10 mouse cellular contexts compared by ENCODE assay signal in the genomic region with DNA sequence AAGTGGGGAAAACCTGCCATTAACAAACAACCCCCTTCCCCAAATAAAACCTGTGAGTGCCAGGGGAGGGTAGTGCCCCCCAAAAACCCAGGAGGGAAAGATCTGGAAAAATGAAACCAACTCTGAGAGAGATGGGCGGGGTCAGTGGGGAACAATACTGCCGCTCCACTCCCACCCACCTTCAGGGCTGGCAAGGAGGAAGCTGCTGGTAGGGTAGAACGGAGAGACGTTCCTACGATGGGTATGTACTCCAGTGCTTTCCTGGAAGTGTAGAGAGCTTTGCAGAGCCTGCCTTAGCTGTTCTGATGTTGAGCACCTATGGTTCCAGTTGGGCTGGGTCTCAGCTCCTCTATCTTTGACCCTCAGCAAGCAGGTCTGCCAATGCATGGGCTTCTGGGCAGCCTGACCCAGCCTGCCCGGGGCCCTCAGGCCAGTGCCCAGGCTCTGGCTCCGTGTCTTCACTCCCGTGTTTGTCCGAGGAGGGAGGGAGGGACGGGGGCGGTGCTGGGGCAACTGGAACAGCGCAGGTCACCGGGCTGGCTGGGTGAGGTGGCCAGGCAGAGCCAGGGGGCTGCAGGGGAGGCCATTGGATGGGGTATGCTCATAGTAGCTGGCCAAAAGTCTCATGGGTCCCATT. TPM values are rescaled to one million over a fixed set of nuclear protein-coding genes. Genes with fewer than 3 reads are reported as not detected.
DNase-seq lines count a peak whose midpoint lies in the region; ATAC-seq and TF ChIP-seq lines count a peak whose summit lies in the region.
"Had no signal": no experiment of that assay in that cellular context is flagged by ENCODE, and none has a peak within 500 bp of the region (broad histone marks: within the 10 kb centered on the region; RNA-seq: fewer than 3 reads in every experiment).

No protein-coding gene starts in this region.

- peaks cover 2% of the 10 kb centered on the region; the same call in 1 of the 2 replicates for H3K4me1 ChIP-seq in bone marrow macrophage, adult 2 months (ENCODE audit: control insufficient read depth, insufficient read depth, low read length)
- peaks cover 48% of the 10 kb centered on the region for H3K4me1 ChIP-seq in hindbrain, embryonic 12.5 days
- H3K4me1 ChIP-seq in midbrain, embryonic 12.5 days, result peaks cover 45% of the 10 kb centered on the region
- H3K4me1 ChIP-seq in kidney, embryonic 16.5 days (ENCODE audit: insufficient read depth, low read length), result peaks cover 26% of the 10 kb centered on the region

- H3K27me3 ChIP-seq in hindbrain, embryonic 12.5 days, result no peaks in the 10 kb centered on the region
- no peaks in the 10 kb centered on the region for H3K27me3 ChIP-seq in midbrain, embryonic 12.5 days
- 0 out of 2 replicates have a peak, but pooled peaks cover 5% of the 10 kb centered on the region for H3K27me3 ChIP-seq in kidney, embryonic 16.5 days (ENCODE audit: insufficient read depth, low read length)

- H3K4me2 ChIP-seq in hindbrain, embryonic 12.5 days (replicated peaks), result peak overlapping the region; percentile 59
- H3K4me2 ChIP-seq in midbrain, embryonic 12.5 days (replicated peaks), result peak overlapping the region; percentile 60
- no peak overlapping the region for H3K4me2 ChIP-seq in kidney, embryonic 16.5 days (replicated peaks; ENCODE audit: low read depth, low read length)

- no peak for TF ChIP-seq POLR2A in bone marrow macrophage, adult 2 months (IDR thresholded peaks at IDR 0.05; ENCODE audit: borderline replicate concordance, low read depth, low read length)

- peak overlapping the region; percentile 21 for H3K4me3 ChIP-seq in bone marrow macrophage, adult 2 months (ENCODE audit: insufficient read depth, low read length)
- H3K4me3 ChIP-seq in hindbrain, embryonic 12.5 days, result peak overlapping the region; percentile 43
- H3K4me3 ChIP-seq in midbrain, embryonic 12.5 days, result peak overlapping the region; percentile 43
- no peak overlapping the region for H3K4me3 ChIP-seq in kidney, embryonic 16.5 days (ENCODE audit: low read length)
- H3K4me3 ChIP-seq: heart, adult 2 months had no signal

- peak overlapping the region; percentile 73 for H3K9ac ChIP-seq in hindbrain, embryonic 12.5 days
- H3K9ac ChIP-seq in midbrain, embryonic 12.5 days (replicated peaks), result peak overlapping the region; percentile 37; the same call in 1 of the 2 replicates
- H3K9ac ChIP-seq in kidney, embryonic 16.5 days (replicated peaks; ENCODE audit: low read length), result no peak overlapping the region

- no peak for TF ChIP-seq CTCF in bone marrow macrophage, adult 2 months (IDR thresholded peaks at IDR 0.05; ENCODE audit: low read depth, low read length)

- no peak overlapping the region for H3K27ac ChIP-seq in bone marrow macrophage, adult 2 months (ENCODE audit: insufficient read depth, low read depth, low read length)
- H3K27ac ChIP-seq in hindbrain, embryonic 12.5 days, result no peak overlapping the region; the same call in 1 of the 2 replicates
- peak overlapping the region; percentile 39; the same call in 1 of the 2 replicates for H3K27ac ChIP-seq in midbrain, embryonic 12.5 days (replicated peaks)
- no peak overlapping the region for H3K27ac ChIP-seq in kidney, embryonic 16.5 days (ENCODE audit: low read length)
- H3K27ac ChIP-seq: heart, adult 2 months; macrophage had no signal

- peak; percentile 25 for DNase-seq in 416B (ENCODE audit: low read depth)
- DNase-seq in adrenal gland, postnatal 14 days, result no peak
- DNase-seq in urinary bladder, postnatal 36 days (ENCODE audit: low spot score in 2 of 2), result no peak
- DNase-seq in cerebellum, adult 11-12 months, result no peak

- ATAC-seq in hindbrain, embryonic 12.5 days (ENCODE audit: low FRiP score), result no peak
- no peak for ATAC-seq in midbrain, embryonic 12.5 days (ENCODE audit: low FRiP score, low read depth)
- ATAC-seq in kidney, embryonic 16.5 days (ENCODE audit: low FRiP score, low TSS enrichment), result no peak

- peaks cover 19% of the 10 kb centered on the region for H3K36me3 ChIP-seq in hindbrain, embryonic 12.5 days
- H3K36me3 ChIP-seq in midbrain, embryonic 12.5 days, result peaks cover 21% of the 10 kb centered on the region
- H3K36me3 ChIP-seq in kidney, embryonic 16.5 days (ENCODE audit: insufficient read depth, low read length), result no peaks in the 10 kb centered on the region

- H3K9me3 ChIP-seq in hindbrain, embryonic 12.5 days (replicated peaks), result no peaks in the 10 kb centered on the region
- no peaks in the 10 kb centered on the region for H3K9me3 ChIP-seq in midbrain, embryonic 12.5 days
- no peaks in the 10 kb centered on the region for H3K9me3 ChIP-seq in kidney, embryonic 16.5 days (ENCODE audit: low read length)

- WGBS in hindbrain, embryonic 12.5 days, result 65% methylated on average over 12 of the region's 13 CpGs
- WGBS in midbrain, embryonic 12.5 days, result 58% methylated on average over 12 of the region's 13 CpGs
- 42% methylated on average over 13 of the region's 13 CpGs for WGBS in kidney, embryonic 16.5 days

RNA-seq across cellular contexts. Expression of gene Gpc1, which starts 18.6 kb away (rescaled TPM):
- 3.6 and 4.2 TPM in 2 replicates for polyA plus RNA-seq in bone marrow macrophage, adult 2 months (2012; ENCODE audit: insufficient read depth, insufficient read length, missing spikeins)
- polyA plus RNA-seq in hindbrain, embryonic 12.5 days (2016; fragmentation: Nextera tagmentation; extraction: Ambion mirVana), result 79.8 and 80.2 TPM in 2 replicates
- polyA plus RNA-seq in midbrain, embryonic 12.5 days (2016; fragmentation: Nextera tagmentation; extraction: Ambion mirVana), result 82.4 and 89.5 TPM in 2 replicates
- polyA plus RNA-seq in kidney, embryonic 16.5 days (2015; fragmentation: Nextera tagmentation; extraction: Ambion mirVana), result 58.1 and 61.5 TPM in 2 replicates
- total RNA-seq in adrenal gland, postnatal 14 days (2021), result 41.9 and 43.2 TPM in 2 replicates

RNA-seq across cellular contexts. Expression of gene Ankmy1, which starts 52.6 kb away (rescaled TPM):
- not detected in 2 replicates for polyA plus RNA-seq in bone marrow macrophage, adult 2 months (2012; ENCODE audit: insufficient read depth, insufficient read length, missing spikeins)
- polyA plus RNA-seq in hindbrain, embryonic 12.5 days (2016; fragmentation: Nextera tagmentation; extraction: Ambion mirVana), result 0.52 and 0.67 TPM in 2 replicates
- 0.45 and 0.80 TPM in 2 replicates for polyA plus RNA-seq in midbrain, embryonic 12.5 days (2016; fragmentation: Nextera tagmentation; extraction: Ambion mirVana)
- 0.52 and 0.63 TPM in 2 replicates for polyA plus RNA-seq in kidney, embryonic 16.5 days (2015; fragmentation: Nextera tagmentation; extraction: Ambion mirVana)
- total RNA-seq in adrenal gland, postnatal 14 days (2021), result 0.67 and 0.94 TPM in 2 replicates

RNA-seq across cellular contexts. Expression of gene Dusp28, which starts 56.7 kb away (rescaled TPM):
- 5.8 and 6.8 TPM in 2 replicates for polyA plus RNA-seq in bone marrow macrophage, adult 2 months (2012; ENCODE audit: insufficient read depth, insufficient read length, missing spikeins)
- polyA plus RNA-seq in hindbrain, embryonic 12.5 days (2016; fragmentation: Nextera tagmentation; extraction: Ambion mirVana), result 11.9 and 12.9 TPM in 2 replicates
- 14.6 and 16.7 TPM in 2 replicates for polyA plus RNA-seq in midbrain, embryonic 12.5 days (2016; fragmentation: Nextera tagmentation; extraction: Ambion mirVana)
- 12.3 and 13.9 TPM in 2 replicates for polyA plus RNA-seq in kidney, embryonic 16.5 days (2015; fragmentation: Nextera tagmentation; extraction: Ambion mirVana)
- 12.9 and 13.6 TPM in 2 replicates for total RNA-seq in adrenal gland, postnatal 14 days (2021)

Comparison
In these comparisons a context has a peak if more than half of its experiments do, and no peak if none do; other contexts are left out.
1. RNA of gene Gpc1, which starts 18.6 kb away (polyA plus RNA-seq): 82.4 to 89.5 TPM in midbrain, embryonic 12.5 days, 79.8 to 80.2 TPM in hindbrain, embryonic 12.5 days and 58.1 to 61.5 TPM in kidney, embryonic 16.5 days; 3.6 to 4.2 TPM in bone marrow macrophage, adult 2 months; every median in the first group is over 10 times any median in the second.